Mouse (Mus musculus) MEL (cell line): ENCODE measurements around the gene Gnl3. TPM values are rescaled to one million over a fixed set of nuclear protein-coding genes. Genes with fewer than 3 reads are reported as not detected.

Experiments used
- DNase-seq: peaks from one replicate; pipeline ENCODE4 v3.0.0; 2011; ENCODE audit warnings: low read depth, low spot score
- H3K27ac ChIP-seq: 2 replicates; pipeline ENCODE4 v1.5.1; 2012; ENCODE audit warnings: low read depth, mild to moderate bottlenecking, control low read depth, low read length, moderate library complexity; ENCODE audit not compliant: control insufficient read depth
- H3K27me3 ChIP-seq, 2 experiments: fragments of 150-350 bp in 1 of 2; sonication (generic) in 1 of 2; 2 replicates each; pipeline ENCODE4 v1.6.1; 2012; ENCODE audit warnings: low read length in 2 of 2, mild to moderate bottlenecking in 2 of 2, improper control_type of control experiment in 1 of 2, moderate library complexity in 1 of 2; ENCODE audit not compliant: insufficient read depth in 2 of 2, control insufficient read depth in 1 of 2
- H3K36me3 ChIP-seq, 2 experiments: 2 replicates each; pipeline ENCODE4 v1.6.1; 2012 to 2014; ENCODE audit warnings: low read length in 2 of 2, improper control_type of control experiment in 1 of 2, inconsistent platforms in 1 of 2, mild to moderate bottlenecking in 1 of 2; ENCODE audit not compliant: insufficient read depth in 2 of 2, control insufficient read depth in 1 of 2
- H3K4me1 ChIP-seq, 2 experiments: fragments of 150-350 bp in 1 of 2; sonication (generic) in 1 of 2; 2 replicates each; pipeline ENCODE4 v1.6.1; 2012; ENCODE audit warnings: low read length in 2 of 2, improper control_type of control experiment in 1 of 2, mild to moderate bottlenecking in 1 of 2; ENCODE audit not compliant: insufficient read depth in 2 of 2, control insufficient read depth in 1 of 2
- H3K4me3 ChIP-seq, 2 experiments: fragments of 150-350 bp in 1 of 2; sonication (generic) in 1 of 2; 2 replicates each; pipeline ENCODE4 v1.5.1; 2012; ENCODE audit warnings: low read depth in 2 of 2, low read length in 2 of 2, mild to moderate bottlenecking in 2 of 2, moderate library complexity in 2 of 2, control low read depth in 1 of 2, improper control_type of control experiment in 1 of 2; ENCODE audit not compliant: control insufficient read depth in 1 of 2, insufficient read depth in 1 of 2
- H3K79me2 ChIP-seq: 2 replicates; pipeline ENCODE4 v1.6.1; 2012; ENCODE audit warnings: mild to moderate bottlenecking, low read length, moderate library complexity; ENCODE audit not compliant: control insufficient read depth, poor library complexity, insufficient read depth
- H3K9ac ChIP-seq: 2 replicates; pipeline ENCODE4 v1.6.1; 2012; ENCODE audit warnings: low read depth, mild to moderate bottlenecking, control low read depth, low read length, moderate library complexity; ENCODE audit not compliant: control insufficient read depth, poor library complexity, severe bottlenecking
- H3K9me3 ChIP-seq: fragments of 150-350 bp; sonication (generic); replicated peaks from 2 replicates; pipeline ENCODE4 v1.6.1; 2012; ENCODE audit warnings: mild to moderate bottlenecking, low read length, improper control_type of control experiment, moderate library complexity; ENCODE audit not compliant: insufficient read depth
- CHD1 ChIP-seq: IDR thresholded peaks from 2 replicates; pipeline ENCODE4 v1.6.1; 2012; ENCODE audit warnings: low read depth, mild to moderate bottlenecking, inconsistent platforms, low read length, improper control_type of control experiment
- CHD2 ChIP-seq: IDR thresholded peaks from 2 replicates; pipeline ENCODE4 v1.6.1; 2011; ENCODE audit warnings: low read length, improper control_type of control experiment
- CTCF ChIP-seq, 3 experiments: IDR thresholded peaks in 2 of 3; conservative IDR thresholded peaks in 1 of 3; 2 replicates each; pipeline ENCODE4 v1.5.1; 2011 to 2012; ENCODE audit warnings: low read length in 3 of 3, low read depth in 2 of 3, mild to moderate bottlenecking in 2 of 3, improper control_type of control experiment in 1 of 3, inconsistent platforms in 1 of 3, mixed read lengths in 1 of 3, moderate library complexity in 1 of 3; ENCODE audit not compliant: control insufficient read depth in 1 of 3, insufficient read depth in 1 of 3, poor library complexity in 1 of 3, severe bottlenecking in 1 of 3
- E2F4 ChIP-seq: IDR thresholded peaks from 2 replicates; pipeline ENCODE4 v1.6.1; 2011; ENCODE audit warnings: low read depth, low read length, improper control_type of control experiment, borderline replicate concordance
- ELF1 ChIP-seq: IDR thresholded peaks from 2 replicates; pipeline ENCODE4 v1.6.1; 2014; ENCODE audit warnings: low read depth, mild to moderate bottlenecking, inconsistent platforms, low read length, improper control_type of control experiment, moderate library complexity
- EP300 ChIP-seq, 2 experiments: IDR thresholded peaks; 2 replicates each; pipeline ENCODE4 v1.6.1; 2011; ENCODE audit warnings: improper control_type of control experiment in 2 of 2, low read length in 2 of 2, low read depth in 1 of 2, mild to moderate bottlenecking in 1 of 2
- ETS1 ChIP-seq: IDR thresholded peaks from 2 replicates; pipeline ENCODE4 v1.6.1; 2012; ENCODE audit warnings: low read depth, mild to moderate bottlenecking, inconsistent platforms, low read length, improper control_type of control experiment, moderate library complexity
- GABPA ChIP-seq: IDR thresholded peaks from 2 replicates; pipeline ENCODE4 v1.6.1; 2012; ENCODE audit warnings: low read depth, mild to moderate bottlenecking, inconsistent platforms, low read length, improper control_type of control experiment, moderate library complexity
- GATA1 ChIP-seq: IDR thresholded peaks from 2 replicates; pipeline ENCODE4 v1.6.1; 2011; ENCODE audit warnings: low read depth, low read length, improper control_type of control experiment
- HCFC1 ChIP-seq: IDR thresholded peaks from 2 replicates; pipeline ENCODE4 v1.6.1; 2012; ENCODE audit warnings: low read depth, mild to moderate bottlenecking, inconsistent platforms, low read length, improper control_type of control experiment, moderate library complexity
- JUND ChIP-seq: IDR thresholded peaks from 2 replicates; pipeline ENCODE4 v1.6.1; 2011; ENCODE audit warnings: low read depth, mild to moderate bottlenecking, improper control_type of control experiment, low read length
- KAT2A ChIP-seq: conservative IDR thresholded peaks from 2 replicates; pipeline ENCODE4 v1.6.1; 2012; ENCODE audit warnings: low read depth, low read length, improper control_type of control experiment, inconsistent platforms
- MAX ChIP-seq: IDR thresholded peaks from 2 replicates; pipeline ENCODE4 v1.6.1; 2011; ENCODE audit warnings: low read length, improper control_type of control experiment
- MAZ ChIP-seq: IDR thresholded peaks from 2 replicates; pipeline ENCODE4 v1.6.1; 2012; ENCODE audit warnings: low read depth, mild to moderate bottlenecking, inconsistent platforms, low read length, improper control_type of control experiment
- MEF2A ChIP-seq: IDR thresholded peaks from 2 replicates; pipeline ENCODE4 v1.6.1; 2014; ENCODE audit warnings: low read depth, mild to moderate bottlenecking, inconsistent platforms, low read length, improper control_type of control experiment; ENCODE audit not compliant: poor library complexity, insufficient replicate concordance, severe bottlenecking; ENCODE audit errors: extremely low read depth
- MXI1 ChIP-seq: IDR thresholded peaks from 2 replicates; pipeline ENCODE4 v1.6.1; 2011; ENCODE audit warnings: mild to moderate bottlenecking, low read depth, low read length, improper control_type of control experiment
- MYB ChIP-seq: IDR thresholded peaks from 2 replicates; pipeline ENCODE4 v1.6.1; 2011; ENCODE audit warnings: mild to moderate bottlenecking, low read depth, low read length, improper control_type of control experiment
- MYC ChIP-seq: IDR thresholded peaks from 2 replicates; pipeline ENCODE4 v1.6.1; 2011; ENCODE audit warnings: low read depth, mild to moderate bottlenecking, low read length, improper control_type of control experiment, moderate library complexity
- NELFE ChIP-seq: IDR thresholded peaks from 2 replicates; pipeline ENCODE4 v1.6.1; 2011; ENCODE audit warnings: low read depth, low read length, improper control_type of control experiment
- NRF1 ChIP-seq: IDR thresholded peaks from 2 replicates; pipeline ENCODE4 v1.6.1; 2014; ENCODE audit warnings: low read depth, mild to moderate bottlenecking, inconsistent platforms, low read length, improper control_type of control experiment, moderate library complexity; ENCODE audit not compliant: poor library complexity, insufficient read depth, severe bottlenecking
- POLR2A ChIP-seq, 2 experiments: IDR thresholded peaks; 2 replicates each; pipeline ENCODE4 v1.6.1; 2011 to 2012; ENCODE audit warnings: low read length in 2 of 2, mild to moderate bottlenecking in 2 of 2, control low read depth in 1 of 2, improper control_type of control experiment in 1 of 2, low read depth in 1 of 2, moderate library complexity in 1 of 2; ENCODE audit not compliant: control insufficient read depth in 1 of 2, insufficient read depth in 1 of 2, poor library complexity in 1 of 2
- POLR2AphosphoS2 ChIP-seq: IDR thresholded peaks from 2 replicates; pipeline ENCODE4 v1.6.1; 2011; ENCODE audit warnings: low read length, improper control_type of control experiment
- POLR2AphosphoS5 ChIP-seq: IDR thresholded peaks from 2 replicates; pipeline ENCODE4 v1.6.1; 2012; ENCODE audit warnings: low read depth, borderline replicate concordance, mild to moderate bottlenecking, inconsistent platforms, low read length, moderate library complexity, mixed read lengths
- RAD21 ChIP-seq: IDR thresholded peaks from 2 replicates; pipeline ENCODE4 v1.6.1; 2011; ENCODE audit warnings: mild to moderate bottlenecking, low read depth, low read length, improper control_type of control experiment
- RCOR1 ChIP-seq: IDR thresholded peaks from 2 replicates; pipeline ENCODE4 v1.6.1; 2012; ENCODE audit warnings: low read depth, mild to moderate bottlenecking, inconsistent platforms, low read length, improper control_type of control experiment
- SIN3A ChIP-seq: IDR thresholded peaks from 2 replicates; pipeline ENCODE4 v1.6.1; 2012; ENCODE audit warnings: low read length, improper control_type of control experiment, inconsistent platforms
- SMC3 ChIP-seq: IDR thresholded peaks from 2 replicates; pipeline ENCODE4 v1.6.1; 2011; ENCODE audit warnings: low read depth, low read length, improper control_type of control experiment
- TAL1 ChIP-seq: IDR thresholded peaks from 2 replicates; pipeline ENCODE4 v1.6.1; 2012; ENCODE audit warnings: mild to moderate bottlenecking, inconsistent platforms, low read length, moderate library complexity, mixed read lengths
- TCF12 ChIP-seq: IDR thresholded peaks from 2 replicates; pipeline ENCODE4 v1.6.1; 2014; ENCODE audit warnings: low read depth, mild to moderate bottlenecking, inconsistent platforms, low read length, improper control_type of control experiment, moderate library complexity
- USF1 ChIP-seq: IDR thresholded peaks from 2 replicates; pipeline ENCODE4 v1.6.1; 2014; ENCODE audit warnings: low read depth, mild to moderate bottlenecking, inconsistent platforms, low read length, improper control_type of control experiment, moderate library complexity
- USF2 ChIP-seq, 2 experiments: IDR thresholded peaks; 2 replicates each; pipeline ENCODE4 v1.6.1; 2011 to 2012; ENCODE audit warnings: improper control_type of control experiment in 2 of 2, low read length in 2 of 2, borderline replicate concordance in 1 of 2, inconsistent platforms in 1 of 2, low read depth in 1 of 2, mild to moderate bottlenecking in 1 of 2; ENCODE audit not compliant: insufficient read depth in 1 of 2
- ZC3H11A ChIP-seq: IDR thresholded peaks from 2 replicates; pipeline ENCODE4 v1.6.1; 2012; ENCODE audit warnings: low read depth, mild to moderate bottlenecking, inconsistent platforms, low read length, improper control_type of control experiment
- ZKSCAN1 ChIP-seq: IDR thresholded peaks from 2 replicates; pipeline ENCODE4 v1.6.1; 2012; ENCODE audit warnings: low read depth, mild to moderate bottlenecking, inconsistent platforms, low read length, improper control_type of control experiment, moderate library complexity
- ZMIZ1 ChIP-seq: IDR thresholded peaks from 2 replicates; pipeline ENCODE4 v1.6.1; 2012; ENCODE audit warnings: low read depth, mild to moderate bottlenecking, inconsistent platforms, low read length, improper control_type of control experiment, moderate library complexity
- ZNF384 ChIP-seq: IDR thresholded peaks from 2 replicates; pipeline ENCODE4 v1.6.1; 2012; ENCODE audit warnings: low read depth, mild to moderate bottlenecking, inconsistent platforms, low read length, improper control_type of control experiment
- polyA plus RNA-seq, 2 experiments: library from polyadenylated mRNA; stranded (reverse) in 1 of 2; unstranded in 1 of 2; fragments of >175 nt in 1 of 2; fragments of >200 nt in 1 of 2; gene quantifications; 2 replicates each; pipeline versions ENCODE4 v1.2.1 to v1.2.4; 2012; ENCODE audit warnings: low replicate concordance in 2 of 2, low read depth in 1 of 2; ENCODE audit not compliant: insufficient read length in 2 of 2, insufficient read depth in 1 of 2, missing spikeins in 1 of 2
- total RNA-seq: library from RNA; depleted of rRNA; stranded (reverse); fragments of 300-350 nt; gene quantifications from 2 replicates; pipeline ENCODE4 v1.2.3, GENCODE M21; 2012

The Gnl3 gene
- total and polyA plus RNA-seq, 3 experiments = 151 to 332 (median 257) TPM

- peaks cover 4 to 9% of the 10 kb centered on the region in 2 experiments for H3K4me1 ChIP-seq
- no peaks in the 10 kb centered on the region for H3K9me3 ChIP-seq
- peak; percentile 88 for DNase-seq
- peak within 1 kb of the TSS; percentile 93 for H3K9ac ChIP-seq
- H3K36me3 ChIP-seq = peaks cover 2 to 15% of the 10 kb centered on the region in 2 experiments; a peak in 3 of 4 replicates
- no peaks in the 10 kb centered on the region for H3K27me3 ChIP-seq
- peak within 1 kb of the TSS; percentile 95 to 98 for H3K4me3 ChIP-seq
- H3K27ac ChIP-seq = peak within 1 kb of the TSS; percentile 77
- H3K79me2 ChIP-seq = peaks cover 16% of the 10 kb centered on the region
- TF ChIP-seq HCFC1 = peak; percentile 84
- peak; percentile 46 for TF ChIP-seq MAZ
- TF ChIP-seq ZKSCAN1 = no peak
- no peak for TF ChIP-seq CTCF (IDR thresholded peaks at IDR 0.05 in 2 of 3, conservative IDR thresholded peaks at IDR 0.05 in 1 of 3; ENCODE audit: control insufficient read depth in 1 of 3, insufficient read depth in 1 of 3, low read depth in 2 of 3, low read length in 3 of 3, poor library complexity in 1 of 3, severe bottlenecking in 1 of 3)
- no peak for TF ChIP-seq GATA1
- TF ChIP-seq ETS1 = peak; percentile 29; the same call in 1 of the 2 replicates
- no peak; the same call in 1 of the 2 replicates for TF ChIP-seq MYC
- TF ChIP-seq MAX = peak; percentile 94
- no peak for TF ChIP-seq POLR2AphosphoS5
- no peak for TF ChIP-seq ZNF384
- no peak for TF ChIP-seq CHD2
- TF ChIP-seq KAT2A = peak; percentile 55; the same call in 1 of the 2 replicates
- no peak for TF ChIP-seq TAL1
- peak; percentile 76 for TF ChIP-seq MXI1
- TF ChIP-seq ZC3H11A = no peak
- no peak for TF ChIP-seq E2F4
- peak; percentile 26; the same call in 1 of the 2 replicates for TF ChIP-seq NRF1
- no peak for TF ChIP-seq RCOR1
- TF ChIP-seq CHD1 = no peak
- peak; percentile 2; the same call in 1 of the 2 replicates for TF ChIP-seq POLR2AphosphoS2
- no peak for TF ChIP-seq JUND
- peak; percentile 83 for TF ChIP-seq NELFE
- no peak for TF ChIP-seq RAD21
- no peak for TF ChIP-seq MEF2A
- peak; percentile 91 for TF ChIP-seq SIN3A
- 0 out of 2 replicates have a peak, but pooled peaks have one; percentile 3 for TF ChIP-seq TCF12
- peak; percentile 75; the same call in 1 of the 2 replicates for TF ChIP-seq ZMIZ1
- TF ChIP-seq SMC3 = no peak
- TF ChIP-seq USF2 (IDR thresholded peaks at IDR 0.05; ENCODE audit: borderline replicate concordance in 1 of 2, insufficient read depth in 1 of 2, low read depth in 1 of 2, low read length in 2 of 2) = no peak
- TF ChIP-seq ELF1 = no peak; the same call in 1 of the 2 replicates
- peak; percentile 23 to 84 for TF ChIP-seq POLR2A (IDR thresholded peaks at IDR 0.05; ENCODE audit: control insufficient read depth in 1 of 2, insufficient read depth in 1 of 2, low read depth in 1 of 2, low read length in 2 of 2, poor library complexity in 1 of 2)
- no peak for TF ChIP-seq GABPA
- TF ChIP-seq MYB = peak; percentile 59
- TF ChIP-seq USF1 = no peak
- peak in 1 of 2 experiments; percentile 12; a peak in 1 of 4 replicates for TF ChIP-seq EP300 (IDR thresholded peaks at IDR 0.05; ENCODE audit: low read depth in 1 of 2, low read length in 2 of 2)
These were observed 17.4 kb downstream of the Gnl3 start, which contains the start of the genes Glt8d1 and Spcs1 for GRCm38 (mm10) chr14:31001307-31002205. Gene Glt8d1 (plus strand): TSS chr14:31001400. Gene Spcs1 (minus strand): TSS chr14:31001672.
